In the genomic region with DNA sequence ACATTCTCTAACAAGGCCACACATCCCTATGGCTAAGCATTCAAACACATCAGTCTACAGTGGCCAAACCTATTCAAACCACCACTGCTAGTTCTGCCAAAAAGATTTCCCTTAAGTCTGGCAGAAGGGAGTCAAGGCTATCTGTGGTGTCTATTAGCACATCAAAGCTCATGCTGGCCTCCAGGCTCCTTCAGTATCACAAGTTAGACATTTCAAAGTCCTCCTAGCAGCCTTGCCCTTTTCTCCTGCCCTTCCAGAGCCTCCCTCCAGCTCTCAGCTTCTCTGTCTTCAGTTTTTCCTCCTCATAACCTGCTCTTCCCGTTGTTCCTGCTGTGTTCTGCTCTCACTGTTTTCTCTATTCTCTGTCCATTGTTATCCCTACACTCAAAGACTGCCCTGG, we compare ENCODE assay signal across 14 mouse cellular contexts. TPM values are rescaled to one million over a fixed set of nuclear protein-coding genes. Genes with fewer than 3 reads are reported as not detected.
A peak's percentile ranks its signal among the peaks of the same experiment; 100 is the strongest.
DNase-seq lines count a peak whose midpoint lies in the region.
"Had no signal": no experiment of that assay in that cellular context is flagged by ENCODE, and none has a peak within 500 bp of the region (broad histone marks: within the 10 kb centered on the region; RNA-seq: fewer than 3 reads in every experiment).

No protein-coding gene starts in this region.

- DNase-seq in adrenal gland, adult 2 months = peak; percentile 31
- no peak for DNase-seq in adrenal gland, postnatal 4 days (ENCODE audit: low spot score in 2 of 2)
- peak; percentile 57 for DNase-seq in heart, adult 11 months
- no peak for DNase-seq in heart, adult 18-20 months
- DNase-seq in ZHBTc4 (ENCODE audit: low read depth, low spot score) = peak; percentile 16
- DNase-seq in right cerebral cortex, postnatal 25 days = no peak
- DNase-seq: adrenal gland, adult 8-10 months; B cell, adult 2 months; cerebellum, adult 11 months; cerebellum, adult 18-20 months; cerebellum, adult 9-10 months; cerebellum, postnatal 10 days; cerebellum, postnatal 25 days; forebrain, postnatal 0 days had no signal

RNA-seq across cellular contexts. Expression of a gene that starts 3.7 kb away (rescaled TPM):
- 1 to 10 TPM; 5.2 to 5.3 TPM for total RNA-seq in adrenal gland, adult 2 months (2021)
- 1.1 and 1.7 TPM in 2 replicates for polyA plus RNA-seq in adrenal gland, adult 2 months (2012; rRNA removed)
- 10 to 100 TPM; 10.2 to 10.6 TPM for total RNA-seq in adrenal gland, postnatal 4 days (2021)
- total RNA-seq in heart, adult 18-20 months (2021) = 1 to 10 TPM; 5.7 to 6.2 TPM

RNA-seq across cellular contexts. Expression of a gene that starts 10.4 kb away (rescaled TPM):
- total RNA-seq in adrenal gland, adult 2 months (2021) = 10 to 100 TPM; 63.2 to 81.6 TPM
- 4.8 and 7.5 TPM in 2 replicates for polyA plus RNA-seq in adrenal gland, adult 2 months (2012; rRNA removed)
- 10 to 100 TPM; 69.4 to 69.6 TPM for total RNA-seq in adrenal gland, postnatal 4 days (2021)
- total RNA-seq in heart, adult 18-20 months (2021) = 10 to 100 TPM; 30.6 to 39.8 TPM

RNA-seq across cellular contexts. Expression of a gene that starts 11.7 kb away (rescaled TPM):
- 10 to 100 TPM; 29.6 to 32.0 TPM for total RNA-seq in adrenal gland, adult 2 months (2021)
- polyA plus RNA-seq in adrenal gland, adult 2 months (2012; rRNA removed) = 1.6 and 1.8 TPM in 2 replicates
- 10 to 100 TPM; 36.5 to 40.3 TPM for total RNA-seq in adrenal gland, postnatal 4 days (2021)
- total RNA-seq in heart, adult 18-20 months (2021) = 10 to 100 TPM; 22.0 to 22.5 TPM

RNA-seq across cellular contexts. Expression of a gene that starts 51.6 kb away (rescaled TPM):
- 100 to 1,000 TPM; 187 to 210 TPM for total RNA-seq in adrenal gland, adult 2 months (2021)
- polyA plus RNA-seq in adrenal gland, adult 2 months (2012; rRNA removed) = 12.1 and 14.8 TPM in 2 replicates
- 100 to 1,000 TPM; 216 to 221 TPM for total RNA-seq in adrenal gland, postnatal 4 days (2021)
- 100 to 1,000 TPM; 167 to 185 TPM for total RNA-seq in heart, adult 18-20 months (2021)

Comparison
In these comparisons a context has a peak if more than half of its experiments do, and no peak if none do; other contexts are left out.
1. DNase-seq: peak in adrenal gland, adult 2 months (single experiment), heart, adult 11 months (single experiment) and ZHBTc4 (single experiment); none in adrenal gland, postnatal 4 days (0 of 2), heart, adult 18-20 months (0 of 2) and right cerebral cortex, postnatal 25 days (single experiment).